Mouse (Mus musculus): ENCODE data around the gene Rrp12. TPM values are rescaled to one million over a fixed set of nuclear protein-coding genes. Genes with fewer than 3 reads are reported as not detected.

The Rrp12 gene
- polyA plus RNA-seq, 1 experiment from 2014 or later: 6.3 TPM

- no peaks in the 10 kb centered on the region for H3K4me1 ChIP-seq (replicated peaks; ENCODE audit: control insufficient read depth, insufficient read depth)
- peak overlapping the region; percentile 72 for H3K4me3 ChIP-seq (ENCODE audit: low read depth, low read length)
- H3K9ac ChIP-seq (ENCODE audit: low read length): peak overlapping the region; percentile 77
- no peaks in the 10 kb centered on the region for H3K9me3 ChIP-seq (ENCODE audit: control insufficient read depth, low read length)
- TF ChIP-seq EP300 (optimal IDR thresholded peaks at IDR 0.05) (no peak), CTCF (IDR thresholded peaks at IDR 0.05; ENCODE audit: low read depth) (peak; percentile 36)
- H3K27ac ChIP-seq (replicated peaks): peak overlapping the region; percentile 94
- no peaks in the 10 kb centered on the region for H3K36me3 ChIP-seq (ENCODE audit: control insufficient read depth, insufficient read depth, low read length)
- WGBS: 15% methylated on average over 21 of the region's 21 CpGs
- peak; percentile 20 for DNase-seq (ENCODE audit: low spot score)
- ATAC-seq (ENCODE audit: low FRiP score, low TSS enrichment): no peak
- H3K4me2 ChIP-seq (replicated peaks; ENCODE audit: low read depth): peak overlapping the region; percentile 96
- no peaks in the 10 kb centered on the region for H3K27me3 ChIP-seq (ENCODE audit: control insufficient read depth, insufficient read depth, low read length)
Measured at GRCm38 (mm10) chr19:41846366-41847090, 49.4 kb downstream of the Rrp12 start.

GRCm38 (mm10) chr19:41844345-41844744 lies 51.6 kb downstream of the Rrp12 start:
- Histone ChIP-seq H3K4me3 (ENCODE audit: low read depth, low read length) (no peak overlapping the region), H3K27ac (replicated peaks) (no peak overlapping the region), H3K36me3 (ENCODE audit: control insufficient read depth, insufficient read depth, low read length) (no peaks in the 10 kb centered on the region), H3K9me3 (ENCODE audit: control insufficient read depth, low read length) (no peaks in the 10 kb centered on the region), H3K9ac (ENCODE audit: low read length) (no peak overlapping the region), H3K4me1 (replicated peaks; ENCODE audit: control insufficient read depth, insufficient read depth) (no peaks in the 10 kb centered on the region), H3K4me2 (replicated peaks; ENCODE audit: low read depth) (no peak overlapping the region), H3K27me3 (ENCODE audit: control insufficient read depth, insufficient read depth, low read length) (no peaks in the 10 kb centered on the region)
- 85% methylated on average over 6 of the region's 6 CpGs for WGBS
- TF ChIP-seq CTCF (IDR thresholded peaks at IDR 0.05; ENCODE audit: low read depth): peak; percentile 49
- no peak for TF ChIP-seq EP300 (optimal IDR thresholded peaks at IDR 0.05)
- DNase-seq (ENCODE audit: low spot score) (no peak), ATAC-seq (ENCODE audit: low FRiP score, low TSS enrichment) (no peak)

GRCm38 (mm10) chr19:41842706-41843105 lies 53.3 kb downstream of the Rrp12 start:
- no peaks in the 10 kb centered on the region for H3K36me3 ChIP-seq (ENCODE audit: control insufficient read depth, insufficient read depth, low read length)
- ATAC-seq (ENCODE audit: low FRiP score, low TSS enrichment) (no peak), DNase-seq (ENCODE audit: low spot score) (no peak)
- H3K4me1 ChIP-seq (replicated peaks; ENCODE audit: control insufficient read depth, insufficient read depth): no peaks in the 10 kb centered on the region
- no peak for TF ChIP-seq CTCF (IDR thresholded peaks at IDR 0.05; ENCODE audit: low read depth)
- TF ChIP-seq EP300 (optimal IDR thresholded peaks at IDR 0.05): no peak
- no peak overlapping the region for H3K4me3 ChIP-seq (ENCODE audit: low read depth, low read length)
- H3K9ac ChIP-seq (ENCODE audit: low read length): no peak overlapping the region
- WGBS: 78% methylated on average over 4 of the region's 4 CpGs
- no peak overlapping the region for H3K4me2 ChIP-seq (replicated peaks; ENCODE audit: low read depth)
- H3K27ac ChIP-seq (replicated peaks): no peak overlapping the region
- no peaks in the 10 kb centered on the region for H3K9me3 ChIP-seq (ENCODE audit: control insufficient read depth, low read length)
- no peaks in the 10 kb centered on the region for H3K27me3 ChIP-seq (ENCODE audit: control insufficient read depth, insufficient read depth, low read length)

GRCm38 (mm10) chr19:41842196-41842595 lies 53.8 kb downstream of the Rrp12 start:
- H3K9ac ChIP-seq (ENCODE audit: low read length): no peak overlapping the region
- H3K4me3 ChIP-seq (ENCODE audit: low read depth, low read length): no peak overlapping the region
- 83% methylated on average over 4 of the region's 4 CpGs for WGBS
- H3K9me3 ChIP-seq (ENCODE audit: control insufficient read depth, low read length): no peaks in the 10 kb centered on the region
- no peak overlapping the region for H3K4me2 ChIP-seq (replicated peaks; ENCODE audit: low read depth)
- no peak overlapping the region for H3K27ac ChIP-seq (replicated peaks)
- ATAC-seq (ENCODE audit: low FRiP score, low TSS enrichment) (no peak), DNase-seq (ENCODE audit: low spot score) (no peak)
- no peak for TF ChIP-seq EP300 (optimal IDR thresholded peaks at IDR 0.05)
- TF ChIP-seq CTCF (IDR thresholded peaks at IDR 0.05; ENCODE audit: low read depth): no peak
- H3K4me1 ChIP-seq (replicated peaks; ENCODE audit: control insufficient read depth, insufficient read depth): no peaks in the 10 kb centered on the region
- no peaks in the 10 kb centered on the region for H3K27me3 ChIP-seq (ENCODE audit: control insufficient read depth, insufficient read depth, low read length)
- no peaks in the 10 kb centered on the region for H3K36me3 ChIP-seq (ENCODE audit: control insufficient read depth, insufficient read depth, low read length)

- 71% methylated on average over 7 of the region's 7 CpGs for WGBS
- no peak overlapping the region for H3K4me3 ChIP-seq (ENCODE audit: low read depth, low read length)
- no peaks in the 10 kb centered on the region for H3K27me3 ChIP-seq (ENCODE audit: control insufficient read depth, insufficient read depth, low read length)
- DNase-seq (ENCODE audit: low spot score) (no peak), ATAC-seq (ENCODE audit: low FRiP score, low TSS enrichment) (no peak)
- TF ChIP-seq CTCF (IDR thresholded peaks at IDR 0.05; ENCODE audit: low read depth): no peak
- no peaks in the 10 kb centered on the region for H3K9me3 ChIP-seq (ENCODE audit: control insufficient read depth, low read length)
- H3K27ac ChIP-seq (replicated peaks): no peak overlapping the region
- H3K36me3 ChIP-seq (ENCODE audit: control insufficient read depth, insufficient read depth, low read length): no peaks in the 10 kb centered on the region
- no peaks in the 10 kb centered on the region for H3K4me1 ChIP-seq (replicated peaks; ENCODE audit: control insufficient read depth, insufficient read depth)
- no peak overlapping the region for H3K4me2 ChIP-seq (replicated peaks; ENCODE audit: low read depth)
- no peak overlapping the region for H3K9ac ChIP-seq (ENCODE audit: low read length)
Measured at GRCm38 (mm10) chr19:41841105-41841750, 54.7 kb downstream of the Rrp12 start.

GRCm38 (mm10) chr19:41839685-41840084 lies 56.3 kb downstream of the Rrp12 start:
- TF ChIP-seq EP300 (optimal IDR thresholded peaks at IDR 0.05): no peak
- no peak for TF ChIP-seq CTCF (IDR thresholded peaks at IDR 0.05; ENCODE audit: low read depth)
- no peaks in the 10 kb centered on the region for H3K27me3 ChIP-seq (ENCODE audit: control insufficient read depth, insufficient read depth, low read length)
- ATAC-seq (ENCODE audit: low FRiP score, low TSS enrichment): no peak
- H3K9me3 ChIP-seq (ENCODE audit: control insufficient read depth, low read length): no peaks in the 10 kb centered on the region
- no peak overlapping the region for H3K4me3 ChIP-seq (ENCODE audit: low read depth, low read length)
- no peak for DNase-seq (ENCODE audit: low spot score)
- H3K27ac ChIP-seq (replicated peaks): no peak overlapping the region
- no peak overlapping the region for H3K9ac ChIP-seq (ENCODE audit: low read length)
- no peak overlapping the region for H3K4me2 ChIP-seq (replicated peaks; ENCODE audit: low read depth)
- WGBS: 90% methylated on average over 3 of the region's 3 CpGs
- H3K36me3 ChIP-seq (ENCODE audit: control insufficient read depth, insufficient read depth, low read length): no peaks in the 10 kb centered on the region
- H3K4me1 ChIP-seq (replicated peaks; ENCODE audit: control insufficient read depth, insufficient read depth): no peaks in the 10 kb centered on the region

Data from stomach, postnatal 0 days (tissue).